Mouse (Mus musculus): ENCODE results near the gene Gm20388.

DNA sequence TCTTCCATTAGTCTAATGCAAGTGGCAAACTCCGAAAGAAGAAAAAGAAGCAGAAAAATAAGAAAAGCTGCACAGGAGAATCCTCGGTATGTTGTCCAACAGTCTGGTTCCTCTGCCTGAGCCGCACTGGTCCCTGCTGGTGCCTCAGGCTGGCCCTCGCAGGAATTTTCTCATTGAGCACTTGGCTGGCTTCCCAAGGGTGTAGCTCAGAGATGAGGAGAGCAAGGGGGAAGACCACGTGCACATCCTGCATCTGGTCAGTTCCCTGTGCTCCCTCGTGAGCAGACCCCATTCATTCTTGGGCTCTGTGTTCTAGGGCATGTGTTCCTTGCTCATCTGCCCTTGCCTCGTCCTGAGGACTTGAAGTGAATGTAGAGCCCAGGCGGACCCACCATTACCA, 3471.9 kb downstream of the Gm20388 start:
- TF ChIP-seq CTCF (IDR thresholded peaks at IDR 0.05; ENCODE audit: low read depth), result no peak
- no peak for TF ChIP-seq EP300 (optimal IDR thresholded peaks at IDR 0.05)
